Mouse (Mus musculus): ENCODE results near the gene Lrrc1. TPM values are rescaled to one million over a fixed set of nuclear protein-coding genes. Genes with fewer than 3 reads are reported as not detected.

The Lrrc1 gene
- total RNA-seq, 2 experiments from 2014 or later: 5.4 to 6.0 TPM

- DNase-seq (ENCODE audit: extremely low spot score in 1 of 2, low spot score in 2 of 2): no peak
- intact Hi-C loops (cut with DNase I): no loop called here
Measured at GRCm38 (mm10) chr9:77510574-77510973, 34.1 kb downstream of the Lrrc1 start.

GRCm38 (mm10) chr9:77507743-77508394 lies 36.8 kb downstream of the Lrrc1 start:
- DNase-seq (ENCODE audit: extremely low spot score in 1 of 2, low spot score in 2 of 2): no peak
- intact Hi-C loops (cut with DNase I): no loop called here

- intact Hi-C loops (cut with DNase I): no loop called here
- DNase-seq (ENCODE audit: extremely low spot score in 1 of 2, low spot score in 2 of 2): no peak
Measured at GRCm38 (mm10) chr9:77502548-77503438, 41.9 kb downstream of the Lrrc1 start.

- intact Hi-C loops (cut with DNase I): no loop called here
- DNase-seq (ENCODE audit: extremely low spot score in 1 of 2, low spot score in 2 of 2): no peak
Measured at GRCm38 (mm10) chr9:77502171-77502547, 42.5 kb downstream of the Lrrc1 start.

GRCm38 (mm10) chr9:77499084-77499483 lies 45.6 kb downstream of the Lrrc1 start:
- no peak for DNase-seq (ENCODE audit: extremely low spot score in 1 of 2, low spot score in 2 of 2)
- intact Hi-C loops (cut with DNase I): no loop called here

GRCm38 (mm10) chr9:77498406-77498805 lies 46.3 kb downstream of the Lrrc1 start:
- no peak for DNase-seq (ENCODE audit: extremely low spot score in 1 of 2, low spot score in 2 of 2)
- intact Hi-C loops (cut with DNase I): no loop called here

GRCm38 (mm10) chr9:77497173-77497572 lies 47.5 kb downstream of the Lrrc1 start:
- DNase-seq (ENCODE audit: extremely low spot score in 1 of 2, low spot score in 2 of 2): no peak
- intact Hi-C loops (cut with DNase I): no loop called here

- intact Hi-C loops (cut with DNase I): no loop called here
- DNase-seq (ENCODE audit: extremely low spot score in 1 of 2, low spot score in 2 of 2): no peak
Measured at GRCm38 (mm10) chr9:77496540-77497062, 48.1 kb downstream of the Lrrc1 start.

GRCm38 (mm10) chr9:77494307-77494706 lies 50.4 kb downstream of the Lrrc1 start:
- no peak for DNase-seq (ENCODE audit: extremely low spot score in 1 of 2, low spot score in 2 of 2)
- intact Hi-C loops (cut with DNase I): no loop called here

GRCm38 (mm10) chr9:77488611-77489010 lies 56.1 kb downstream of the Lrrc1 start:
- no peak for DNase-seq (ENCODE audit: extremely low spot score in 1 of 2, low spot score in 2 of 2)
- intact Hi-C loops (cut with DNase I): no loop called here

- no peak for DNase-seq (ENCODE audit: extremely low spot score in 1 of 2, low spot score in 2 of 2)
- intact Hi-C loops (cut with DNase I): no loop called here
Measured at GRCm38 (mm10) chr9:77487427-77487826, 57.2 kb downstream of the Lrrc1 start.

GRCm38 (mm10) chr9:77485915-77486314 lies 58.8 kb downstream of the Lrrc1 start:
- no peak for DNase-seq (ENCODE audit: extremely low spot score in 1 of 2, low spot score in 2 of 2)
- intact Hi-C loops (cut with DNase I): no loop called here

GRCm38 (mm10) chr9:77484751-77485150 lies 59.9 kb downstream of the Lrrc1 start:
- intact Hi-C loops (cut with DNase I): no loop called here
- DNase-seq (ENCODE audit: extremely low spot score in 1 of 2, low spot score in 2 of 2): no peak

- intact Hi-C loops (cut with DNase I): no loop called here
- DNase-seq (ENCODE audit: extremely low spot score in 1 of 2, low spot score in 2 of 2): no peak
Measured at GRCm38 (mm10) chr9:77483559-77483958, 61.1 kb downstream of the Lrrc1 start.

GRCm38 (mm10) chr9:77482281-77482680 lies 62.4 kb downstream of the Lrrc1 start:
- peak in 1 of 2 experiments; percentile 24 for DNase-seq (ENCODE audit: extremely low spot score in 1 of 2, low spot score in 2 of 2)
- intact Hi-C loops (cut with DNase I): no loop called here

- no peak for DNase-seq (ENCODE audit: extremely low spot score in 1 of 2, low spot score in 2 of 2)
- intact Hi-C loops (cut with DNase I): no loop called here
Measured at GRCm38 (mm10) chr9:77481380-77481779, 63.3 kb downstream of the Lrrc1 start.

- DNase-seq (ENCODE audit: extremely low spot score in 1 of 2, low spot score in 2 of 2): peak in 1 of 2 experiments; percentile 33
- intact Hi-C loops (cut with DNase I): no loop called here
Measured at GRCm38 (mm10) chr9:77480574-77481319, 63.9 kb downstream of the Lrrc1 start.

GRCm38 (mm10) chr9:77480001-77480400 lies 64.7 kb downstream of the Lrrc1 start:
- no peak for DNase-seq (ENCODE audit: extremely low spot score in 1 of 2, low spot score in 2 of 2)
- intact Hi-C loops (cut with DNase I): no loop called here

- intact Hi-C loops (cut with DNase I): no loop called here
Measured at GRCm38 (mm10) chr9:77478166-77478920, 66.3 kb downstream of the Lrrc1 start.

More at GRCm38 (mm10) chr9:77478166-77478920, 66.3 kb downstream of the Lrrc1 start:
- no peak for DNase-seq (ENCODE audit: extremely low spot score in 1 of 2, low spot score in 2 of 2)

Measured in left cerebral cortex, postnatal 10 days (tissue).